In genomic region chr19:58859357-58859756, GRCm38 (mm10) we compare ENCODE assay signal across 7 mouse cellular contexts.
DNase-seq lines count a peak whose midpoint lies in the region; ATAC-seq and TF ChIP-seq lines count a peak whose summit lies in the region.

No protein-coding gene starts in this region.

- H3K4me2 ChIP-seq in embryonic facial prominence, embryonic 12.5 days (replicated peaks) = peak overlapping the region; percentile 94
- H3K4me2 ChIP-seq in hindbrain, embryonic 14.5 days (replicated peaks) = peak overlapping the region; percentile 88
- H3K4me2 ChIP-seq in neural tube, embryonic 13.5 days = peak overlapping the region; percentile 82

- 13% methylated on average over 6 of the region's 6 CpGs for WGBS in embryonic facial prominence, embryonic 12.5 days
- WGBS in hindbrain, embryonic 14.5 days = 5% methylated on average over 6 of the region's 6 CpGs
- 5% methylated on average over 6 of the region's 6 CpGs for WGBS in neural tube, embryonic 13.5 days

- no peaks in the 10 kb centered on the region for H3K36me3 ChIP-seq in embryonic facial prominence, embryonic 12.5 days
- H3K36me3 ChIP-seq in hindbrain, embryonic 14.5 days (replicated peaks; ENCODE audit: control insufficient read depth, insufficient read depth) = no peaks in the 10 kb centered on the region
- H3K36me3 ChIP-seq in neural tube, embryonic 13.5 days = no peaks in the 10 kb centered on the region

- H3K9me3 ChIP-seq in embryonic facial prominence, embryonic 12.5 days = 0 out of 2 replicates have a peak, but pooled peaks cover 4% of the 10 kb centered on the region
- H3K9me3 ChIP-seq in hindbrain, embryonic 14.5 days (ENCODE audit: control insufficient read depth, low read length) = no peaks in the 10 kb centered on the region
- no peaks in the 10 kb centered on the region for H3K9me3 ChIP-seq in neural tube, embryonic 13.5 days

- peaks cover 16% of the 10 kb centered on the region; the same call in 1 of the 2 replicates for H3K4me1 ChIP-seq in embryonic facial prominence, embryonic 12.5 days
- H3K4me1 ChIP-seq in hindbrain, embryonic 14.5 days (replicated peaks; ENCODE audit: control insufficient read depth, insufficient read depth, low read length) = peaks cover 17% of the 10 kb centered on the region; the same call in 1 of the 2 replicates
- peaks cover 51% of the 10 kb centered on the region for H3K4me1 ChIP-seq in neural tube, embryonic 13.5 days (replicated peaks)

- DNase-seq in left cerebral cortex, adult 2 months (ENCODE audit: extremely low spot score in 1 of 2, low spot score in 2 of 2) = peak in 1 of 2 experiments; percentile 30
- no peak for DNase-seq in left cerebral cortex, adult 9 months (ENCODE audit: low spot score in 2 of 2)
- DNase-seq in hindbrain, embryonic 14.5 days (ENCODE audit: low spot score) = no peak
- no peak for DNase-seq in natural killer cell, adult 2 months (ENCODE audit: low spot score in 2 of 2)
- DNase-seq in T-cell, adult 2 months (ENCODE audit: low spot score) = no peak

- H3K27me3 ChIP-seq in embryonic facial prominence, embryonic 12.5 days = peaks cover 11% of the 10 kb centered on the region
- no peaks in the 10 kb centered on the region for H3K27me3 ChIP-seq in hindbrain, embryonic 14.5 days (ENCODE audit: control insufficient read depth, insufficient read depth, low read length)
- no peaks in the 10 kb centered on the region for H3K27me3 ChIP-seq in neural tube, embryonic 13.5 days

- peak overlapping the region; percentile 5; the same call in 1 of the 2 replicates for H3K9ac ChIP-seq in embryonic facial prominence, embryonic 12.5 days
- H3K9ac ChIP-seq in hindbrain, embryonic 14.5 days = peak overlapping the region; percentile 86
- H3K9ac ChIP-seq in neural tube, embryonic 13.5 days = peak overlapping the region; percentile 85

- TF ChIP-seq CTCF in left cerebral cortex, adult 2 months (IDR thresholded peaks at IDR 0.05) = no peak

- peak overlapping the region; percentile 54 for H3K27ac ChIP-seq in left cerebral cortex, adult 2 months
- no peak overlapping the region for H3K27ac ChIP-seq in embryonic facial prominence, embryonic 12.5 days
- H3K27ac ChIP-seq in hindbrain, embryonic 14.5 days = peak overlapping the region; percentile 73
- H3K27ac ChIP-seq in neural tube, embryonic 13.5 days (replicated peaks) = peak overlapping the region; percentile 90

- peak overlapping the region; percentile 93 for H3K4me3 ChIP-seq in left cerebral cortex, adult 2 months
- H3K4me3 ChIP-seq in embryonic facial prominence, embryonic 12.5 days = peak overlapping the region; percentile 56
- peak overlapping the region; percentile 72 for H3K4me3 ChIP-seq in hindbrain, embryonic 14.5 days (replicated peaks; ENCODE audit: low read length)
- peak overlapping the region; percentile 76 for H3K4me3 ChIP-seq in neural tube, embryonic 13.5 days

- intact Hi-C loops in left cerebral cortex, adult 2 months (cut with DNase I) = loop anchor here (2.0 to 5.0 kb wide), 2 partner anchors 29 to 42 kb away; no protein-coding TSS in a partner anchor

- ATAC-seq in embryonic facial prominence, embryonic 12.5 days (ENCODE audit: insufficient number of reproducible peaks, insufficient read depth, low FRiP score, low TSS enrichment) = no peak
- ATAC-seq in hindbrain, embryonic 14.5 days (ENCODE audit: low FRiP score) = 0 out of 2 replicates have a peak, but pooled peaks have one; percentile 29
- ATAC-seq in neural tube, embryonic 13.5 days (ENCODE audit: low read depth) = peak; percentile 28

Comparison
In these comparisons a context has a peak if more than half of its experiments do, and no peak if none do; other contexts are left out.
1. H3K9ac ChIP-seq: peak in every context shown above with its lines; median percentile 86 in hindbrain, embryonic 14.5 days; 85 in neural tube, embryonic 13.5 days; 5 in embryonic facial prominence, embryonic 12.5 days.